Mouse (Mus musculus) urinary bladder, adult 18-20 months (tissue): ENCODE data around the gene Add3.

ENCODE experiments used
- DNase-seq, 2 experiments: peaks; one replicate each; pipeline ENCODE4 v3.0.0; 2022; ENCODE audit warnings: low spot score in 2 of 2, mixed read lengths in 2 of 2

The Add3 gene

DNA sequence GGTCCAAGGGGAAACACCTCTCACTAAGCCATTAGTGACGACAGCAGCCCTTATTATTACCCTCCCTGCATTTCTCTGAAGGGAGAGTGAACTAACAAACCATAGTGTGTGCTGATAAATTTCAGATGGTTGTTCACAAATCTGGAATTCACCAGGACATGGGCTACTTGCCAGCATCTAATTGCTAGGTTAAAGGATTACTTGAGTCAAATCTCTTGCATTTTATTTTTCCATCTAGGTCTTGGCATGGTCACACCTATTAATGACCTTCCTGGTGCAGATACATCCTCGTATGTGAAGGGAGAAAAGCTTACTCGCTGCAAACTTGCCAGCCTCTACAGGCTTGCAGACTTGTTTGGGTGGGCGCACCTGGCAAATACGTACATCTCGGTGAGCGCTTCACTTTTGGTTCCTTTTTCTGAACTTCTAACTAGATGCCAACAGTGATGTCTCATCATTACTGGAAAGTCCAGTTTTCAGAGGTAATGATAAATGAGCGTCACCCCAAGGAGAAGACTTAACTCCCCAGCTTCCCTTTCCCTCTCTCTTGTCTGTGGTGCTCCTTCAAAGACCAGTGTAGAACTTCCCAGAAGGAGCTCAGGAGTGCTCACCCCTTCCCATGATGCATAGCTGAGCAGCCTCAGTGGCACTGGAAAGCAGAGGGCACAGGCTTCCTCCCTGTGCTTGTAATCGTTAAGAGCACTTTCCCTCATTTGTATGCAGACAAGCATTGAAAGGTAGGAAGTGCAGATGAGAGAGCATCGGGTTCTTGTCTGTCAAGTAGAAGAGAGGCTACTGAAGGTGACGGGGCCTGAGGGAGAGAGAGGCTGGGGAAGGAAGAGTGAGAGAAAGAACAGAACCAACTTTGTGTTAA is 90.9 kb downstream of the Add3 start:
- DNase-seq: no peak

DNA sequence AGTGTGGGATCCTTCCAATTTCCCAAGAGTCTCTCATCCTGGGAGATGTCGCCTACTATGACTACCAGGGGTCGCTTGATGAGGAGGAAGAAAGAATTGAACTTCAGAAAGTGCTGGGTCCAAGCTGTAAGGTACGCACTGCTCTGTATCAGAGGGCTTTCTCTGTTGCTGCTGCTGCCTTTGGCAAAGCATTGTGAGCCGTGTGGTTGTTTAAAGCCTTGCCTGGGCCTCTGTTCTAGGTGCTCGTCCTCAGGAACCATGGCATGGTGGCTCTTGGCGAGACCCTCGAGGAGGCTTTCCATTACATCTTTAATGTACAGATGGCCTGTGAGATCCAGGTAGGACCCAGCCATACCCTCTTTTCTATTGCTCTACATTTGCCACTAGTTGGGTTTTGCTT is 93.3 kb downstream of the Add3 start:
- no peak for DNase-seq

DNA sequence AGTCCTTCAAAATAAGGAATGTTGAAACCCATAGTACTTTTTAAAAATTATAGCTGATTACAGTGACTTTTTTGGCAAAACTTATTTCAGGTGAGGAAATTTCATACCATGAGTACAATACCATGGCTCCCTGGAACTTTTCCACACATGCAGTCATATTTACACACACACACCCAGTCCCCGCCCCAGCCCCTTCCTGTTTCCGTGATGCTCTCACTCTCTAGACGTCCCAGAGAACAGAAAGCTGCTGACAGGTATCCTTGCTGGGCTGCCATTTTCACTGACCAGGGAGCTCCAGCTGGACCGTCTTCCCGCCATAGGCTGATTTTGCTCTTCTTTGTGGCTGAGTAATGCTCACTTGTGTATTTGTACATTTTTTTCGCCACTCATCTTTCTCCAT is 101.6 kb downstream of the Add3 start:
- DNase-seq: no peak

DNA sequence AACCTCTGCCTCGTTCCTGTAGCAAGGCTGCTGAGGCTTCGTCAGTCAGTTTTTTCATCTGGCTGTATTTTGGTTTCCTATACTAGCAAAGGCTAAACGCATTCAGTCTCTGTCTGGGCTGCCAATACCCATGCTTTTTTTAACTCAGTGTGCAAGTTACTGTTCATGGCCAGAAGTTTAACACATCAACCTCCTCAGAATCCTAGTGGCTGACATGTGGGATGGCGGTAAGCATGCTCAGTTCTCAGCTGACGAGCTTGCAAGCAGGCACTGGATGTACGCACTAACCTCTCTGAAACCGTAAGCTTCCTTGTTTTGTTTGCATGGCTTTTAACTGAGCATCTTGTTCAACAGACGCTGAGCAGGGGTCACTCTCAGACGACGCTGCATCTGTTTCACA is 103.7 kb downstream of the Add3 start:
- no peak for DNase-seq

DNA sequence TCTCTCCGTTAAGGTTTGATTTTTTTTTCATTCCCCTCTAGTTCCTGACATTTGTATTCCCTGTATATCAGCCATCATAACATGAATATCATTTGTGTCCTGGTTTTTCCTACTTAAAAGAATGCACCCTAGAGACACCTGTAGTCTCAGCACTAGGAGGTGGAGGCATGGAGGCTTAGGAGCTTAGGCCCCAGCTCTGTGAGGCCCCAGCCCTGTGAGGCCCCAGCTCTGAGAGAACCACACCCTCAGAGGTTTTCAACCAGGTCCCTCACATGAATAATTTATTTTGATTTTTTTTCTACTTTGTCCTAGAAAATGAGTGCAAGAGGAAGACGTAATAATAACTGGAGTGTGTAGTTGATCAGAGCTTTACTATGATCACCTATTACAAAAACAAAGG is 107.3 kb downstream of the Add3 start:
- no peak for DNase-seq

DNA sequence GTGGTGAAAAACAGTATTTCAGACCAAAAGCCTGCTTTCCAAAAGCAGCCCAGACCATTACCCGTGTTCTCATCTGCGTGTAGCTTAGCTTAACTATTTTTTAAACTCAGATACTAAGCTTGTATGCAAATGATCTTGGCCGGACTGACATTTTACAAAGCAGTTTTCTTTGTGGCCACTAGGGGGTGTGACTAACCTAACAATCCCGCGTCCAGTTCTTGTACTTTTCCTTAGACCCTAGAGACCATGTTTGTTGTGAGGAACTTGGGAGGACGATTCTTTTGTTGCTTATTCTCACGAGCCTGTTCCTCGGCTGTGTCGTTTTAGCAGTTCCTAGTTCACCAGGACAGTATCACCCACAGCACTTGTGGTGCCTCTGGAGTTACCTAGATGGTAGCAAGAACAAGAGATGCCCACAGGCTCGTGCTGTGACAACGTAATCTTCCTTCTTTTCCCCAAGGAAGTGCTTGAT is 107.8 kb downstream of the Add3 start:
- DNase-seq: peak in 1 of 2 experiments; percentile 28

DNA sequence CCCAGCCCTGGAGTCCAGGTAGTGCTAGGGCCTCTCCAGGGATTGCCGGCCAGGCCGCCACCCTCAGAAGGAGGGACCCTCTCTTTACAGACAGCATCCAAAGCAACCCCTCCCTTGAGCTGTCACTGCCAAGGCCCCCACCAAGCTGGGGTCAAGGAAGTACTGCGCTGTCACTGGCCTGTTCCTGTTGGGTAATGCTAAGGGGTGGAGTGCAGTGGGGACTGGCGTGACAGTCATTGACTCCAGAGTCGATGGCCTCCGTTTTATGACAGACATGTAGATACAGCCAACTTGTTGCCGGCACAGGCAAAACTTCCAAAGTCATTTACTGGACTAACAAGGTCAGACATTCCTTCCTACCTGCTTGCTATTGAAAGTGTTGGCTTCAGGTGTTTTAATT is 110.8 kb downstream of the Add3 start:
- DNase-seq: no peak

DNA sequence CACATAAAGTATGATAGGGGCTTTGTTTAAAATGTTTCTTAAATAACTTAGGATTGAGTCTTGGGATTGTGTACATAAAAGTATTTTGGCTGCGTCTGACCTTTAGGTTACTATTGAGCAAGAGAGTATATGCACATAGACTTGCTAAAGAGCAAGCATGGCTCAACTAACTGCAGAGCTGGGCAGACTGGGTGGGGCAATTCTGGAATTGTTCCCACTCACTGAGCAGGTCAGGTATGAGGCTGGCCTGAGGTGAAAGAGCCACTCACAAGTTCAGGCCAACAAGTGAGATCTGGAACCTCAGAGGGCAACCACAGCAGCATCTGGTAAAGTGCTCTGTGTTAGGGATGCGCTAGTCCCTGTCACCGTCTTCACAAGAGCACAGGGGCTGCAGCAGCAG is 111.4 kb downstream of the Add3 start:
- DNase-seq: peak; percentile 25 to 28

DNA sequence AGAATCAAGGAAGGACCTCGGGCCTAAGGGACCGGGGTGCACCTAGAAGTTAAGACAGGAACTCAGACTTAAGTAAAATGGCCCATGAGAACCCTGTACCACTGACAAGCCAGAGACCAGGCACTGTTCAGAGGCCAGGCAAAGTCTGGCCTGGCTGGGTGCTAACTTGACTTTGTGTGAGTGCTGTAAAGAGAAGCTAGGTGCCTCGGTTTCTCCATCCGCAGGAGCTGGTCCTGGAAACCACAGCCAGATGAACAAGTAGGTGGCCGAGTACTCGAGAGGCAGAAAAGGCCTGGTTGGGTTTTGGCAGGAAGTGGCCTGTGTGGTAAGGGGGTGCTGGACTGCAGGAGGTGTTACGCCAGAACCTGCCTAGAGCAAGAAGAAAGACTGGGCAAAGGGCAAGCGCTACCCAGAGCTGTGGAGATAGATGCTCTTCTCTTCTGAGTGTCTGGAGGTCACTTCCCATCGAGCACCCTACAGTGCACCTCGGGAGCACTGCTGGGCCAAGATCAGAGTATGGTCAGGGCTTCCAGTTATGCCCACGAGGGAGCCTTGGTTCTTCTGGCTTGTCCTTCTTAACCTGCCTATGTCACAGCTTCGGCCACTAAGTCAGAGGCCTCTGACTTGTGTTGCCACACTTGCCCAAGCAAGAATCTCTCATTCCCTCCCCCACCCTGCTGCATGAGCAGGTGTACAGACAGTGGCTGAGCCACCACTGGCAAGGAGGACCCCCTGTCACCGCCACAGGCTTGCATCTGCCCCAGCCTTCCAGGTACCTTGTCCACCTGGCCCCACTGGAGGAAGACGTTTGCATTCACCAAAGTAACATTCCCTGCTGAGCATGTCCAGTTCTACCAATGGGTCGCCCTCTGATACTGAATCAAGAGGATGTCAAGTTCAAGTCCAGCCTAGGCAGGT is 112.1 kb downstream of the Add3 start:
- no peak for DNase-seq

DNA sequence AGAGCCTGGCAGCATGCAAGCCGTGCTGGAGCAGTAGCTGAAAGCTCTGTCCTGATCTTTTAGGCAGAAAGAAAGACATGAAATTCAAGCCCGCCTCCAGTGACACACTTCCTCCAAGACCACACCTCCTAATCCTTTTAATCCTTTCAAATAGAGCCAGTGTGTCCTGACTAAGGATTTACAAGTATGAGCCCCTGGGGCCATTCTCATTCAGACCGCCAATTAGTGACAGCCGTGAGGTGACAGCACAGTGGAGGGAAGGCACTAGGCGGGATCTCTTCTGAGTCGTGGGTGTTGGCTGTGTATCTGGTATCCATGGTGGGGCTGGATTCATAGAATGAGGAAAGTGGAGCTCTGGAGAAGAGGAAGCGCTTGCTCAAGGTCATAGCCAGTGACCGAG is 116.1 kb downstream of the Add3 start:
- DNase-seq: no peak

DNA sequence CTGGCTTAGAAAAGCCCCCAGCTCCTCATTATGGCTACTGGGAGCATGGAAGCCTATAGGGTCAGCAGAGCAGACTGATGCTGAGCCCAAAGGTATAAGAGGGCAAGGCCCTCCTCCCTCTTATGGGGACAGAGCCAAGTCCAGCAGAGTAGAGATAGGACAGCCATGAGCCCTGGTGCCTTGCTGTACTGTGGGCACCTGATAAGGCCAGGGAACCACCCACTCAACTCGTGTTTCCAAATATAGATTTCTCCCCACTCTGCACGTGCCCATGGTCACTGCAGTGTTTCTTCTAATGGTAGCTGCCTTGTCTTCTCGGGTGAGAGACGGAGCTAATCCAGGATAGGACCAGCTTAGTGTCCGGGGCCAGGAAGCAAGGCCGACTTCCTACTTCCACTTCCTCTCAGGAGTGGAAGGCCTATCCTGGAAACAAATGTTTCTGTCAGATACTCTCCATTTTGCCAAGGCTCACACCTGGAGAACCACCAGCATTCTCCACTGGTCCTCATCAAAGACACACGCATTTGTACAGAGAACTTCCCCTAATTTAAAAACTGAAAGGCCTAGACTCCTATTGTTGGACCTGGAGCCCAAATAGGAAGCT is 116.8 kb downstream of the Add3 start:
- no peak for DNase-seq

DNA sequence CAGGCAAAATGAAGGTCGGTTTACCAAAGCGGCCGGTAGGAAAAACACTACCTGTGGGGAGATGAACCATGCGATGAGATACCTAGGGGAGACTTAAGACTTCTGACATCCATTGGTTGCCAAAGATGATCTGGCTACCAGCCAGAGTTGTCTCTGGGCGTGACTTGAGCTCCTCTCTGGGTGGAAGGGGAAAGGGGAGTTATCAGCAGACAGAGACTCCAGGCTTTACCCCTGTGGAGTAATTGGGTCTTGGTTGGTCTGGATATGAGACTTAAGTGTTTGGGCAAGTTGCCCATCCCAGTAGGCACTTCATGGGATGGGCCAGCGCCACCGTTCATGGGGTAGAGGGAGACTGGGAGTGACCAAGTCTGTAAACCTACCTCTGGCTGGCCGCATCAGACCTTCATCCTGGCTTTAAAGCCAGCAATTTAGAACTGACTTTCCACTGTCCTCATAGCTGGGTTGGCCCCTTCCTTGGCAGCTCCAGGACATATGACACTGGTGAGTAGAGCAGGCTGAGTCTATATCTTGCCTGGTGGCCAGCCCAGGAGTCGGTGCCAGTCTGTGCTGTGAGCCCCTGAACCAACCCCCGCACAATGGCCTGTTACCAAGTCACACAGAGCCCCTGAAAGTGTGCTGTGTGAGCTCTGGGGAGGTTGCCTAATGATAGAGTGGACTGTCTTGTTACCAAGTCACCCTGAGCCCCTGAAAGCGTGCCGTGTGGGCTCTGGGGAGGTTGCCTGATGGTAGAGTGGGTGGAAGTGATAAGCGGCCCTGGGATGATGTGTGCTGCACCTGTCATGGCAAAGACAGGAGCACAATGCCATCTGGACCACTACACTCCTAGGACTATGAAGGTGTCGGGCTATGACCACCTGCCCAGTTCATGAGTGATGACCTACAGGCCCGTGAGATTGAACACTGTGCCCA is 117.7 kb downstream of the Add3 start:
- DNase-seq: no peak

DNA sequence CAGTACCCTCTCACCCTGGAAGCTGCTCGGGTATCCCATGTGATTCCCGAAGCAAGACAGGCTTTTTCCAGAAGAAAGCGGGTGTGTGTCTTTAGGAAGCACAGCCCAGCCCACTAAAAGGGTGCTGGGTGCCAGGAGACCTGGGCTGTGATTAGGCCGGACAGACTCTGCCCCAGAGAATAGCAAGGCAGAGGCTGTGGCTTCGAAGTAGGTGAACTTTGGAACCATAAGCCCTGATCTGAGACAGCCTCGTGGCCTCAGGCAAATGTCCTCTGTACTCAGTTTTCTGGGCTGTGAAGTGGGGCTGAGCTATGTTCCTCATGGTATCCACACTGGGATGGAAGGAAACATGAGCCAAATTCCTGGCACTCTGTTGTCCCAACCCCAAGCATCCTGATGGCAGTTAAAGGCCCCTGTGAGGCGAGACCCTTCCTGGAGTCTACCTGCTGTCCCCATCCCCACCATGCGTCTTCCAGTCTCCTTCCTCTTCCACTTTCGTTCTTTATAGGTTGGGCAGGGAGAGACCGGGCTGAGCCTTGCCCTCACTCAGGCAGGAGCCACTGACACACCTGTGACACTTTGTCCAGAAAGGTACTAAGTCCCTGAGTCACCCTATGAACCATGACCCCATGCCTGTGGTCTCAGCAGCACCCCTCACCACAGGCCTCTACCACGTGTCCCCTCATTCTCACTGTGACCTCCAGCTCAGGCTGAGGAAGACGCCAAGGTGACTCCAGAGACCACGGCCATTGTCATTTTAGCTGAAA is 118.7 kb downstream of the Add3 start:
- DNase-seq: no peak

DNA sequence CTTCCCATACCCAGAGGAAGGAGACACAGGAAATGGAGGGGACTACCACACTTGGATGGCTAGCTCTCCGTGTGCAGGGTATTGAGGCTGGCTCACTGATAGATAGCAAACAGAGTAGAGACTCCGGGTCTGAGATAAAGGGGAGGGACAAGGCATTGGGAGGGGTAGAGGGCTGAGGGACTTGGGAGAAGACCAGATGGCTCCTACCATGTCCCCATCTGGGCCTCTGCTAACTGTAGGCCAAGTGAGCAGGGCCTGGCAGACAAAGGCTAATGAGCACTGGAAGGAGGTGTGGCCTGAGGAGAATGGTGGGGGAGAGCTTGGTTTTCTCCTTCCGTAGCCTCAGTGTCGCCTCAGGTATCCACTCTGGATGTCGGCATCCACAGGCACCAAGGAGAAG is 119.3 kb downstream of the Add3 start:
- no peak for DNase-seq

DNA sequence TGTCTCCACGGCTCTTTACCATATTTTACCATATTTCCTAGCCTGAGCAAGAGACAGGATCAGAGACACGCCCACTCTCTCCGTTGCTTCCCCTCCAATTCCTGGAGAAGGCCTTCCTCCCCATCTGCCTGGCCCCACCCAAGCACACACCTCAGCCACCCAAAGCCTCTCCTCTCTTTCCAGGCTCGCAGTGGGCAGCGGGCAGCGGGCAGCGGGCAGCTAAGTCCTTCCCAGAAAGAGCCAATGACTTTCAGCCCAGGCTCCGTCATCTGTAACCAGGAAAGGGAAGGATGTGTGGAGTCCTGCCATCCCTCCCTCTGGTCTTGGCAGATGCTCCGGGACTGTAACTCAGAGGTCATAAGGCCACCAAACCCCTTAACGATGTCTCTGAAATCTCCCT is 120.0 kb downstream of the Add3 start:
- no peak for DNase-seq

DNA sequence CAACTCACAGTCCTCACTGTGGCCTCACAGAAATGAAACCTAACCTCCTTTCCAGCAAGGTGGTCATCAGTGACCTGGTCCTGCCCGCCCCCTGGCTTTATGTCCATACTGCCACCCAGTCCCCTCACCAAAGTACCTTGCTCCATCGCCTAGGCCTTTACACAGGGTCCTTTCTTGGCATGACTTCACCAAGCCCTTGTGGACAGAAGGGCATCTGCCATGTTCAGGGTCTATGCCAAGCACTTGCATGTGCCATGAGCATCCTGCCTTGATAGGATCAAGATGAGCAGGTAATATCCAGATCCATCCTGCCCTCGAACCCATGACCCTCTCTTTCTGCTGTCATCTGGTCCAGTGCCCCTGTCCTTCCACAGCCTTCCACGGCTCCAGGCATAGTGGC is 120.6 kb downstream of the Add3 start:
- DNase-seq: no peak

DNA sequence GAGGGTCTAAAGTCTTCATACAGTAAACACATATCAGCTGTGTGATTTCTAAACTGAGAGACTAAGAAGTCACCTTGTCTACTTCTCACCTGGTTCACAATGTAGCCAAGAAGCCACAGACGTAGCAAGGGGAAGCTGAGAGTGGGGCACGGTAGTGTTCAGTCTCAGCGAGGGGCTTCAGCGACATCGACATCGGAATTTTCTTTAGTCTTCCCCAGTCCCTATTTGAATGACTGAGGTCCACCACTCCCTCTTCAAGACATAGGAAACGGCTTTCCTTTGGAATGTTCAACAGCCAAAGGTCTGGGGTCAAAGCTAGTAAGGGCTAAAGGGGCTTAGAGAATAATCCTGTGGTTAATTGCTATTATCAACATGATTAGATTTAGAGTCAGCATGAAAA is 121.8 kb downstream of the Add3 start:
- DNase-seq: no peak

DNA sequence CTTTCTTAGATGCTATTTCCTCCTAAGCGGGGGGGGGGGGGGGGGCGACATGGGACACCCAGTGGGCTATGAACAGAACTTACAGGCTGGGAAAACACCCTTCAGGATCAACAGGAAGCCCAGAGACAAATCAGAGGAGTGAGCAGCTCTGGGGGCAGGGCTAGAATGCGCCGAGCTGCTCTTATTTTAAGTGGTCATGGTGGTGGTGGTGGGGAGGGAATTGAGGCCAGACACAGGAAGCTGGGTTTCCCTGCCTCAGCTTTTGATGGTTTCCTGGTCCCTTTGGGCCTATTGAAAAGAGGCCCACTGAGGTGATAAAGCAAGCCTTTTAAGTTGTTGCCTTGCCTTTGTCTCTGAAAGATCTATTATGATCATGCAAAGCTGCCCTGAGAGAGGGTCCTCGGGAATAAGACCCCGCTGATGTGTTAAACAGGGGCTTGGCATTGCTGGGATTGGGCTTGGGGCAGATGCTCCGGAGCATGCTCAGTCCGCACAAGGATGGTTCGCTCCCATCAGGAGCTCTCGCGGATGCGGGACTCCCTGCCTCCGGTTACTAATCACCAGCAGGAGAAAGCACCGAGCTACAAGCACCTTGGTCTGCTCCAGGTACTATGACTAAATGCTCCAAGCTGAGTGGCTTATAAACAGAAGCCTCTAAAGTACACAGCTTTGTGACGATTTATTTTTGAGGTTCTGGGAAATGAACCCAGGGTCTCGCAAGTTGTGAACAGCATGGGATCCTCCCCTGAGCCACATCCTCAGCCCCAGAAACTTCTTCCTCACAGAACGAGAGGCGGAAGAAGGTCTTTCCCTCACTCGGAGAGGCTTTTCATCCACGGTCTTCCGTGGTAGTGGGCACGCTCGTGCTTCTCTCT is 123.9 kb downstream of the Add3 start:
- DNase-seq: no peak
